Comparison of ENCODE assay signal across 8 mouse cellular contexts in the genomic region with DNA sequence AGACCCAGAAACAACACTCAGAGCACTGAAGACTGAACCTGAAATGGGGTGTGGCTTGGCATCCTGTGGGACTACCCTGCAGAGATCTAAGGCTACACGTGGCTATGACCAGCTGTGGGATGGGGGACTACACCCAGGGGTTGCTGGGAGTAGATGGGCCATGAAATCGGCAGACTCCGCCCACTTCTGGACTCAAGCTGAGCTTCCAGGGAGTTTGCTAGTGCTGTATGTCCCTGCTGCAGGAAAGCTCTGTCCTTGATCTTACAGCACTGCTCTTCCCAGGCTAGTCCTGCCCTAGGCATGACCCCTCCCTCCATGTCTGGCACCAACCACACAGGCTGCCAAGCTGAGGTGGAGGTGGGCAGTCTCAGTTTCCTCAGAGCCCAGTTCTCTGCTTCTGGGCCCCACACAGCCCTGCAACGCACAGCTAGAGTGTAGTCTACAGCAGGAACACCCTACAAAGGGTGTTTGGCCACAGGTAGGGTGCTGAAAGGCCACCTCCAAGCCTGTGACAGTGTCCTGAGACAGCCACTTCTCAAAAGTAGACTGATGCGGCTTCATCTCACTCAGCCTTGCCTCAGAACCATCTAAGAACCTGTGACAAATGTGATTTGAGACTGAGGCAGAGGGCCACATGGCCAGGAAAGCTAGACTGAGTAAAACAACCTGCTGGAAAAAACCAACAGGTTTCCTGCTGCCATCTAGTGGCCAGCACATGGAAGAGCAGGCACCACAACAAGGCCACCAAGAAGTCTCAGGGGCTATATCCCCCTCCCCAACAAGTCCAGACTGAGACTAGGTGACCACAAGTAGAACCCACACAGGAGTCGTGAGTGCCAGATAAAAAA. TPM values are rescaled to one million over a fixed set of nuclear protein-coding genes. Genes with fewer than 3 reads are reported as not detected.
DNase-seq lines count a peak whose midpoint lies in the region; ATAC-seq lines count a peak whose summit lies in the region.

No protein-coding gene starts in this region.

- H3K36me3 ChIP-seq in hindbrain, embryonic 14.5 days (replicated peaks; ENCODE audit: control insufficient read depth, insufficient read depth): no peaks in the 10 kb centered on the region
- no peaks in the 10 kb centered on the region for H3K36me3 ChIP-seq in limb, embryonic 15.5 days
- no peaks in the 10 kb centered on the region for H3K36me3 ChIP-seq in neural tube, embryonic 12.5 days

- H3K4me1 ChIP-seq in hindbrain, embryonic 14.5 days (replicated peaks; ENCODE audit: control insufficient read depth, insufficient read depth, low read length): no peaks in the 10 kb centered on the region; the same call in 1 of the 2 replicates
- H3K4me1 ChIP-seq in limb, embryonic 15.5 days: peaks cover 81% of the 10 kb centered on the region
- H3K4me1 ChIP-seq in neural tube, embryonic 12.5 days: peaks cover 39% of the 10 kb centered on the region

- 21% methylated on average over 6 of the region's 6 CpGs for WGBS in hindbrain, embryonic 14.5 days
- 22% methylated on average over 6 of the region's 6 CpGs for WGBS in limb, embryonic 15.5 days
- 19% methylated on average over 6 of the region's 6 CpGs for WGBS in neural tube, embryonic 12.5 days

- DNase-seq in kidney, adult 9 months: peak; percentile 61
- DNase-seq in kidney, adult 11 months: no peak
- peak; percentile 90 for DNase-seq in brain, adult 2 months (ENCODE audit: low read depth, low spot score)
- DNase-seq in hindbrain, embryonic 14.5 days (ENCODE audit: low spot score): peak; percentile 86
- no peak for DNase-seq in urinary bladder, postnatal 25 days (ENCODE audit: low spot score)

- H3K9ac ChIP-seq in hindbrain, embryonic 14.5 days: no peak overlapping the region
- H3K9ac ChIP-seq in limb, embryonic 15.5 days: no peak overlapping the region
- no peak overlapping the region for H3K9ac ChIP-seq in neural tube, embryonic 12.5 days

- H3K27me3 ChIP-seq in hindbrain, embryonic 14.5 days (ENCODE audit: control insufficient read depth, insufficient read depth, low read length): no peaks in the 10 kb centered on the region
- H3K27me3 ChIP-seq in limb, embryonic 15.5 days: no peaks in the 10 kb centered on the region
- H3K27me3 ChIP-seq in neural tube, embryonic 12.5 days (replicated peaks): no peaks in the 10 kb centered on the region

- ATAC-seq in erythroblast, adult 5-6 weeks (replicated peaks; ENCODE audit: low FRiP score, poor library complexity, severe bottlenecking): peak; percentile 44
- ATAC-seq in hindbrain, embryonic 14.5 days (ENCODE audit: low FRiP score): peak; percentile 50; the same call in 1 of the 2 replicates
- no peak for ATAC-seq in limb, embryonic 15.5 days (ENCODE audit: insufficient number of reproducible peaks, low FRiP score, low TSS enrichment, low read depth)
- ATAC-seq in neural tube, embryonic 12.5 days (ENCODE audit: low FRiP score, low read depth): peak; percentile 46

- no peak overlapping the region for H3K4me2 ChIP-seq in hindbrain, embryonic 14.5 days (replicated peaks)
- H3K4me2 ChIP-seq in limb, embryonic 15.5 days: no peak overlapping the region
- H3K4me2 ChIP-seq in neural tube, embryonic 12.5 days (replicated peaks): no peak overlapping the region

- no peaks in the 10 kb centered on the region for H3K9me3 ChIP-seq in hindbrain, embryonic 14.5 days (ENCODE audit: control insufficient read depth, low read length)
- H3K9me3 ChIP-seq in limb, embryonic 15.5 days: no peaks in the 10 kb centered on the region
- H3K9me3 ChIP-seq in neural tube, embryonic 12.5 days: no peaks in the 10 kb centered on the region

- H3K4me3 ChIP-seq in hindbrain, embryonic 14.5 days (replicated peaks; ENCODE audit: low read length): no peak overlapping the region
- no peak overlapping the region for H3K4me3 ChIP-seq in limb, embryonic 15.5 days
- no peak overlapping the region for H3K4me3 ChIP-seq in neural tube, embryonic 12.5 days

- no peak overlapping the region for H3K27ac ChIP-seq in hindbrain, embryonic 14.5 days
- peak overlapping the region; percentile 43 for H3K27ac ChIP-seq in limb, embryonic 15.5 days
- no peak overlapping the region for H3K27ac ChIP-seq in neural tube, embryonic 12.5 days

RNA-seq across cellular contexts. Expression of gene Tspan9, which starts 52.2 kb away (rescaled TPM):
- total RNA-seq in erythroblast, adult 5-6 weeks (2015; ENCODE audit: low replicate concordance): 0.63 TPM in 1 of 2 replicates, not detected in the other
- 0.26 and 0.56 TPM in 2 replicates for total RNA-seq in erythroblast, adult 5-6 weeks (2017; ENCODE audit: low replicate concordance)
- polyA plus RNA-seq in hindbrain, embryonic 14.5 days (2014; fragmentation: Nextera tagmentation; extraction: Ambion mirVana): 41.3 and 43.4 TPM in 2 replicates
- 140 and 141 TPM in 2 replicates for polyA plus RNA-seq in limb, embryonic 15.5 days (2015; fragmentation: Nextera tagmentation; extraction: Ambion mirVana)
- polyA plus RNA-seq in neural tube, embryonic 12.5 days (2016; fragmentation: Nextera tagmentation; extraction: Ambion mirVana): 57.5 and 58.4 TPM in 2 replicates

Comparison
In these comparisons a context has a peak if more than half of its experiments do, and no peak if none do; other contexts are left out.
1. DNase-seq: peak in kidney, adult 9 months (single experiment), brain, adult 2 months (single experiment) and hindbrain, embryonic 14.5 days (single experiment); none in kidney, adult 11 months (single experiment) and urinary bladder, postnatal 25 days (single experiment).